Mouse (Mus musculus) lung, adult 2 months (tissue): Measurements from ENCODE around the gene 1600014C23Rik. TPM values are rescaled to one million over a fixed set of nuclear protein-coding genes. Genes with fewer than 3 reads are reported as not detected.
A peak's percentile ranks its signal among the peaks of the same experiment; 100 is the strongest.

Source experiments
- DNase-seq: peaks from one replicate; pipeline ENCODE4 v3.0.0; 2022
- H3K4me1 ChIP-seq: fragments of 200-500 bp; 2 replicates; pipeline ENCODE4 v1.6.1; 2011; ENCODE audit warnings: low read length; ENCODE audit not compliant: control insufficient read depth, insufficient read depth
- H3K4me3 ChIP-seq: fragments of 200-500 bp; replicated peaks from 2 replicates; pipeline ENCODE3; 2011; ENCODE audit warnings: low read depth, mild to moderate bottlenecking, control low read depth, low read length; ENCODE audit errors: extremely low read depth
- CTCF ChIP-seq: fragments of 200-500 bp; IDR thresholded peaks from 2 replicates; pipeline ENCODE4 v1.5.1; 2011; ENCODE audit warnings: mild to moderate bottlenecking, low read length, control low read depth; ENCODE audit not compliant: insufficient read depth
- POLR2A ChIP-seq: fragments of 200-500 bp; IDR thresholded peaks from 2 replicates; pipeline ENCODE4 v1.6.1; 2011; ENCODE audit warnings: low read depth, mild to moderate bottlenecking, control low read depth, low read length, borderline replicate concordance; ENCODE audit errors: extremely low read depth
- WGBS: fragments of 180-500 bp; shearing (Covaris S2); methylation state at CpG from one replicate; pipeline ENCODE4 v1.1.7; 2018; 5-methylcytosine and 5-hydroxymethylcytosine counted together
- polyA plus RNA-seq: library from polyadenylated mRNA; depleted of rRNA; stranded (reverse); fragments of >200 nt; gene quantifications from 2 replicates; pipeline ENCODE4 v1.2.3, GENCODE M21; 2012

Gene 1600014C23Rik
- polyA plus RNA-seq, 1 experiment: not detected

DNA sequence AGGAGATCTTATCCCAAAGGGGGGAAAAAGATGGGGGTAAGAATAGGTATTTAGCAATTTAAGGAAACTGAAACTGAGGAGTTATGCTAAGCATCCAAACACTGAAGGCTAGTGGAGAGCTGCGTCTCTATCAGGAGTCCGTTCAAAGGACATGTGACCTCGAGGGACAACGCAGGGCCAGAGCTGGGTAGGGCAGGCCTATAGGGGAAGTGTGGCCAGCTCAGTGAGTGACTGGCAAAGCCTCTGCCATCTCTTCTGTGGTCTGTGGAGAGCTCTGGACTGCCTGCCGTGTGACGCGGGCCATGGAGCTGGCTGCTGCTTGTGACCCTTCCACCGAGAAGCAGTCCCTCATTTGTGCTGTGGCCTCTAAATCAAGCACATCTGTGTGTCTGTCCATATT, 23.2 kb downstream of the 1600014C23Rik start:
- 65% methylated on average over 8 of the region's 8 CpGs for WGBS
- no peak for DNase-seq
- TF ChIP-seq POLR2A: no peak
- no peak for TF ChIP-seq CTCF
- no peak overlapping the region for H3K4me3 ChIP-seq
- no peaks in the 10 kb centered on the region for H3K4me1 ChIP-seq

DNA sequence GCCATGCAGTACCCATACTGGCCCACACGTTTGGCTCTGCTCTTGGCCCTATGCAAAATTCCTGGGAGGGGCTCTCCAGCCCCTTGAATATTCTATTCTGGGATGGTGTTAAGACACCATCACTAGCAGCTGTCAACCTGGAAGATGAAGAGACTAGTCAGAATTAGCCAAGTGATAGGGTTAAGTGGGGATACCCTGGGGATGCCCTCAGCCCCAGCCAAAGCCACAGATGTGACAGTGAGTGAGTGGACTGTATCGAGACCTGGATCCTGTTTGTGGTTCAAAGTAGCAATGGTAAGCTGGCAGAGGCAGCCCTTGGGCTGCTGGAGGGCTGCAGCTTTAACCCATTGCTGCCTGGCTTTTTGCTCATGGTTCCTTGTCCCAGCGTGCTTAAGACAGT, 23.8 kb downstream of the 1600014C23Rik start:
- H3K4me3 ChIP-seq: no peak overlapping the region
- H3K4me1 ChIP-seq: no peaks in the 10 kb centered on the region
- 42% methylated on average over 3 of the region's 3 CpGs for WGBS
- DNase-seq: no peak
- TF ChIP-seq CTCF: no peak
- TF ChIP-seq POLR2A: no peak

DNA sequence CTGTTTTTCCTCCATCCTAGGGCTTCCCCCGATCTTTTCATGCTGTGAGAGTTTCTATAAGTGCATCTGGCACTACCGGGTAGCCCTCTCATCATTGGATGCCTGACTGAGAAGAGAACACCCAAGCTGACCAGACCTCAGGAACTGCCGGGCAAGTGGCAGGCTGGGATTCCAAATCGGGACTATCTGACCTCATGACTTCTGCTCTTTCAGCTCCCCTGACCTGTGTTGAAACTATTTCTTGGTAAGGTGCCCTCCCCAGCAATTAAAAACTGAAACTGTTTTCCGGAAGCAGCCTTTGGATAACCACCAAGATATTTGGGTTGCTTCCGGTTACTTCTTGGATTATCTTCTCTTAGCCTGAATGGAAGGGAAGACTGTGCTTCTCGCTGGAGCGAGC, 25.5 kb downstream of the 1600014C23Rik start:
- TF ChIP-seq POLR2A (no peak), CTCF (no peak)
- no peak for DNase-seq
- Histone ChIP-seq H3K4me3 (no peak overlapping the region), H3K4me1 (no peaks in the 10 kb centered on the region)
- 58% methylated on average over 8 of the region's 8 CpGs for WGBS

DNA sequence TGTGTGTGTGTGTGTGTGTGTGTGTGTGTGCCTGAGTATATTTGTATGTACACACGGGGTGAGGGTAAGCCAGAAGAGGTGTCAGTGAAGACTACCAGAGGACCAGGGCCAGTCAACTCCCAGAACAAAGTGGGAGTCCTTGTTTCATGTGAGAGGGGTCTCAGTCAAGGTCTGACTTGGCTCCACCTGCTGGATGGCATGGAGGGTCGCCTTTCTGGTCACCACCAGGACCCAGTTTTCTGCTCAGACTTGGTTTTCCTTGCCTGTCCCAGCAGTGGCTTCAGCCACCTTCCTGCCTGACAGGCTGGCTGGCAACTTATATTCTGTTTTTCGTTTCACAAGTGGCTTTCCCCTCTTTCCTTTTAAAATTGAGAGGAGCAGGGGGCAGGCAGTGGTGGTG, 26.3 kb downstream of the 1600014C23Rik start:
- Histone ChIP-seq H3K4me3 (no peak overlapping the region), H3K4me1 (no peaks in the 10 kb centered on the region)
- TF ChIP-seq CTCF: peak; percentile 14; the same call in 1 of the 2 replicates
- TF ChIP-seq POLR2A: no peak
- 27% methylated on average over 3 of the region's 3 CpGs for WGBS
- DNase-seq: no peak

DNA sequence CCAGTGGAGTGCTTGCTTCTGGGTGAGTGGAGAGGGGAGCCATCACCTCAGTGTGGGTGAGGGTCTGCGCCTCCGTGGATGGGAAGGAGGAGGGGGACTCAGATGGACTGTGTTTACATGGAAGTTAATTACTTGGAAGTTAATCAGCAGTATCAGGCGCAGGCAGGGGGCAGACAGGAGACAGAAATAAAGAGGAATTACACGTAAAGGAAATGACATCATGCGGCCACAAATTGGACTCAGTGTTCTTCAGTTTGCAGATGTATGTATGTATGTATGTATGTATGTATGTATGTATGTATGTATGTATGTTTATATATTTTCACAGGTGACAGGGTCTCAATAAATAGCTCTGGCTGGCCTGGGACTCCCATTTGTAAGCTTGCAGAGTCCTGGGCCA, 26.8 kb downstream of the 1600014C23Rik start:
- TF ChIP-seq CTCF (no peak), POLR2A (no peak)
- 44% methylated on average over 5 of the region's 5 CpGs for WGBS
- Histone ChIP-seq H3K4me1 (peaks cover under 1% of the 10 kb centered on the region; the same call in 1 of the 2 replicates), H3K4me3 (no peak overlapping the region)
- DNase-seq: no peak

DNA sequence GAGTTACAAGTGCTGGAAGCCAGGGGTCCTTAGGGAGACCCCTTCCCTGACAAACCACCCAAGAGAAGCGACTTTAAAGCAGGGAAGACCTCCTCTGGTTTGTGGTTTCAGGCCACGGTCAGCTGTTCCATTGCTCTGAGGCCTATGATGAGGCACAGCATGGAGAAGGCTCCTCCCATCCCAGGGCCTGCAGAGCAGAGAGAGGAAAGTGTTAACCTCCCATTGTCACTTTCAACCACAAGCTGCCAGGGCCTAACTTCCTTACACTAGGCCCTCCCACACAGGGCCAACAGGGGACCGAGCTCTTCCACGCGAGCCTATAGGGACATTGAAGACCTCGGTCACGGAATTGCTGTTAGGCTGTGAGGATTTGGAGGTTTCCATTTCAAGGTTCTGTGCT, 30.5 kb downstream of the 1600014C23Rik start:
- DNase-seq: no peak
- TF ChIP-seq POLR2A (no peak), CTCF (no peak)
- 46% methylated on average over 7 of the region's 7 CpGs for WGBS
- Histone ChIP-seq H3K4me3 (no peak overlapping the region), H3K4me1 (peaks cover 8% of the 10 kb centered on the region)

DNA sequence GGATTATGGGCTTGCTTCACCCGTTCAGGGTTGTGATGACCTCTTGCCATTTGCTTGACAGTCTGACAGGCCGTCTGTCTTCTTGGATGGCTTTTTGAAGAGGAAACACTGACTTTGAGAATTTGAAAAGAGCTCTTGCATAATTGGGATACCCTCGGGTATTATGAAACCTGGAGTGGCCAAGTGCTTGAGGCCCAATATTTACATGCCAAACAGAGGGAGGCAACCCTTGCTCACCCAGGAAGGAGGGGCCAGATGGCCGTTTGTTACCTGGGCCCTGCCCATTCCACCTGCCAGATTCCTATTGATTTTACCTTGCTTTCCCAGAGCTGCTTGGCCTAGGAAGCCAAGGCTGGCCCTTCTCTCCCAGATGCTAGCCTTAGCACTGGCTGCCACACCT, 31.4 kb downstream of the 1600014C23Rik start:
- Histone ChIP-seq H3K4me3 (no peak overlapping the region), H3K4me1 (peaks cover 8% of the 10 kb centered on the region)
- peak; percentile 61 for DNase-seq
- TF ChIP-seq CTCF (no peak), POLR2A (no peak)
- 35% methylated on average over 4 of the region's 4 CpGs for WGBS

DNA sequence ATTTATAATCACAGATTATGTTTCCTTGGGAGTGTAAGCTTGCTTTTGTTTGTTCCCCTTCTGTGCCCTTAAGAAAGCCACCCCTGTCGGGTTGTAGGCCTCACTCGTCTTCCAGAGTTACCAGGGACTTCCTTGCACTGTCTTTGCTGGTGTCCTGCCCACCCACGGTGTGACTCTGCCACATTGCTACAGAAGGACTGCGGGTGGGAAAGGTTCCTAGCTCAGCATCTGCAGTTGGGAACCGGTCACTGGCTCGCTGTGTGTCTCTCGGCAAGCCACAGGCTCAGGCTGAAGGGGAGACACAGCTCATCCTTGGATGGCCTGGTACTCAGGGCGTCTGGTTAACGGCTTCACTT, 32.4 kb downstream of the 1600014C23Rik start:
- Histone ChIP-seq H3K4me3 (no peak overlapping the region), H3K4me1 (peaks cover 13% of the 10 kb centered on the region)
- TF ChIP-seq CTCF (no peak), POLR2A (no peak)
- WGBS: 68% methylated on average over 9 of the region's 9 CpGs
- DNase-seq: no peak

DNA sequence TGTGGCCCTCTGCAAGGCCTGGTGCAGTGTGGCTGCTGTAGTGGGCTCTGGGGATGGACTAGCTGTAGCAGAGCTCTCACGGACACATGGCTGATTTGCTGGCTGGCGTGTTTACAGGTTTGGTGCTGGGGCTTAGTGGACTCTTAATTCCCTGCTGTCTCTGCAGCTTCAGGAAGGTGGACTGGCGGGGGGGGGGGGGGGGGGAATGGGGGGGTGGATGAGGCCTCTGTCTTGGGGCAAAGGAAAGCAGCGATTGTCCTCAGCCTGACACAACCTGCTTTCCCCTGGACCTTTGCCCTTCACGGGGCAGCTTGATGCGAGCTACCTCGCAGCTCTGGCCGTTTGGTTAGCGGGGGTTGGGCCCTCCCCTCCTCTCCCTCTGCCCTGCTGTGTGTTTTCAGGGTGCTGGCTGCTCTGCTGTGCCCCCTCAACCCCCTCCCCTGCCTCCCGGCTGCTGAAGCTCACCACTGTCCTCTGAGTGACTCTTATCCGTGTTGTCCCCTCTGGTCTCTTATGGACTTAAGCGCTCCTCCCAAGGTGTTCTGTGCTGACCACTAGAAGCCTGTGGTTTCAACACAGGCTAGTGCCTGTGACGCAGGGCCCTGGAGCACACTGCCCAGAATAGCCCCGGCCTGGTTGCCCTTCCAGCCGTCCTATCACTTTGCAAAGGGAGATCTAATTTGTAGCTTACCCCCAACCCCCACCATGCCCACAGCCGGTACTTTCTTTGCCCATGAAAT, 33.0 kb downstream of the 1600014C23Rik start:
- DNase-seq: peak; percentile 51
- 54% methylated on average over 10 of the region's 16 CpGs for WGBS

DNA sequence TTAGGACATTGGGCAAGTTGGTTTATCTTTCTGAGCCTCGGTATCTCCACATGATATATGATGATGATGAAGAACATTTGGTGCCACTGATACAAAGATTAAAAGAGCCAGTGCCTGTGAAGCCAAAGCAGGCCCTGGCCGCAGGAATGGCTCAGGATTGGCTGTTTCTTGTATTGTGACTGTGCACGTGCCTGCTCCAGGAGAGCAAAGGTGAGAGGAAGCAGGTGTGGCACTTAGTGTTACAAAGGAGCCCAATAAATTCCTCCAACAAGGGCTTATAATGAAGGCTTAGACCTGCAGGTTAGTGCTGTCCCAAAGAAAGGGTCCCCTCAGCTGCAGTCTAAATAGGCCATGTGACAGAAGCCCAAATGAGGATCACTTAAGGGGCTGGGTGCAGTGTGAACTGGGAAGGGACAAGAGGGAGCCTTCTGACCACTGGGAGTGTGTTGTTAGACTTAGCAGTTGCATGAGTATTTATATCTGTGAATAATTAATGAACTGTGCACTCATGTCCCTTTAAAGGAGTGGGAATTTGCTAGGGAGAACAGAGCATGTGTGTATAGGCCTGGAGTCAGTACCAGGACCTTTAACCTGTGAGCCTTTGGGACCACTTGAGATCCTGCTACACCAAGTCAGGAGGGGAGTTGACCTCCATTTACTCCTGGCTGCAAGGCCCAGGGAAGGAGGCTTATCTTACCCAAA, 34.5 kb downstream of the 1600014C23Rik start:
- WGBS: 66% methylated on average over 3 of the region's 3 CpGs
- no peak overlapping the region for H3K4me3 ChIP-seq
- DNase-seq: no peak
- peaks cover 20% of the 10 kb centered on the region for H3K4me1 ChIP-seq
- TF ChIP-seq CTCF (no peak), POLR2A (no peak)

More for the DNA sequence above, 33.0 kb downstream of the 1600014C23Rik start:
- Histone ChIP-seq H3K4me1 (peaks cover 13% of the 10 kb centered on the region), H3K4me3 (no peak overlapping the region)
- TF ChIP-seq CTCF: no peak
- no peak for TF ChIP-seq POLR2A

DNA sequence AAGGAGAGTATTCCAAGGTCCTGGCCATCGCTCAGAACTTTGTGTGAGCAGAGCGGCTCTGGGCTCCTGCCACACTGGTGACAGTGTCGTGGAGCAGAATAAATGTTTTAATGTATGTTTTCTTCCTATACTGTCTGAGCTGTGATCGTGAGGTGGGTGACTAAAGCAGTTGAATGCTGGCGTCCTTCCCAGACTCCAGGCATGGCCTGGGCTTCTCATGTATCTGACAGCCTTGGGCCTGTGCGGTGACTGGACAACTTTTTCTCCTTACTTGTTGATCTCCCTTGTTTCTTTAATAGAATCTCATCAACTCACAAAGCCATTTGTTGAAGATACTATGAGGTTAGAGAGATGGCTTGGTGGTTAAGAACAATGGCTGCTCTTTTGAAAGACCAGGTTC, 35.3 kb downstream of the 1600014C23Rik start:
- Histone ChIP-seq H3K4me1 (peaks cover 20% of the 10 kb centered on the region), H3K4me3 (no peak overlapping the region)
- WGBS: 75% methylated on average over 6 of the region's 6 CpGs
- no peak for TF ChIP-seq CTCF
- no peak for DNase-seq
